Mouse (Mus musculus) embryo, embryonic 11.5 days (tissue): ENCODE measurements around the gene Adipor2.

Experiments
- DNase-seq: peaks from one replicate; pipeline ENCODE4 v3.0.0-alpha.2; 2012; ENCODE audit warnings: low read depth, low spot score

Gene Adipor2

GRCm38 (mm10) chr6:119420357-119420756 is 2.9 kb upstream of the Adipor2 start:
- no peak for DNase-seq

DNA sequence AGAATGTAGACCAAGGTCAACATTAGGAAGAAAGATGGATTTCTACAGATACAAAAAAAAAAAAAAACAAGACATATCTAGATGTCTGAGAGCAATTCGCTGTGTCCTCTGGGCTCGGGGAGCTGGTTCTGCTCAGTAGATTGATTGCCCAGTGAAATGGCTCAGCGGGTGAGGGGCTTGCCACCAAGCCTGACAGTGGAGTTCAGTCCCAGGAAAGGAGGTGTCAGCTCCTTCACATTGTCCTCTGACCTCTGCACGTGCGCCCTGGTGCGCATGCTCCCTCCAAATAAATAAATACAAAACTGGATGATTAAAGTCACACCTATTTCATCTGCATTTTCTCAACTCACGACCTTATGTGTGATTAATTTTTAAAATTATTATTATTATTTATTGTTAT is 1.9 kb upstream of the Adipor2 start:
- DNase-seq: no peak

DNA sequence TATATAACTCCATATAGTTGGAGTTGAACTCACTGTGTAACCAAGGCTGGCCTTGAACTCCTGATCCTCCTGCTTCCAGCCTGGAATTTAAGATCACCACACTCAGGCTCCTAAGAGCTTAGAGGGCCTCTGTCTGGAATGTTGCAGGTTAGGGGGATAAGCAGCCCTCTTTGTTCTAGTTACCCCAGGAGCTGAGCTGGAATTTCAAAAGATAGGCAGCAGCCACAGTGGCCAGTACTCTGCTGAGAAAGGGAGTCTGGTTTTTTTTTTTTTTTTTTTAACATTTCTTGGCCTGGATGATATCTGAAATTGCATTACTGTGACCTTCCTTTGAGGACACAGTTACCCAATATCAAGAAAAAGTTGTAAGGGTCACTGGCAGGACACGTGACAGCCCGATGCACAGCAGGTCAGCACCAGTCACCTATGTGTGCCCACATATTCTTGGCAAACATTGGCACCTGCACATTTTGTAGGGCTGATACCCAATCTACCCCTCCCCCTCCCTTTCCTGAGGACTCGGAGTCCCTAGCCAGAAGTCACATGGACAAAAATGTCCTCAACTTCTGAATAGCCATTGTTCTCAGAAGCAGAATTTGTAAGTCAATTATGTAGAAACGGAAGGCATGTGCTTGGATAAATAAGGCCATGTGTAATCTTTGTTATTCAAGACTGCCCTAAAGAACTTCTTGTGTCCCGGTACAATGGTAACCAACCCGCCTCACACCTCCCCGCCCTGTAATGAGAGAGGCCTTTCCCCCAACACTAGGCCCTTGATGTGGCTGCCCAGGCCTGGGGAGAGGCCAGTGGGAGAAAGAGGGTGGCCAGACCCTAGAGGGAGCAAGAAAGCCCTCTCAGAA is 1.1 kb upstream of the Adipor2 start:
- DNase-seq: no peak

DNA sequence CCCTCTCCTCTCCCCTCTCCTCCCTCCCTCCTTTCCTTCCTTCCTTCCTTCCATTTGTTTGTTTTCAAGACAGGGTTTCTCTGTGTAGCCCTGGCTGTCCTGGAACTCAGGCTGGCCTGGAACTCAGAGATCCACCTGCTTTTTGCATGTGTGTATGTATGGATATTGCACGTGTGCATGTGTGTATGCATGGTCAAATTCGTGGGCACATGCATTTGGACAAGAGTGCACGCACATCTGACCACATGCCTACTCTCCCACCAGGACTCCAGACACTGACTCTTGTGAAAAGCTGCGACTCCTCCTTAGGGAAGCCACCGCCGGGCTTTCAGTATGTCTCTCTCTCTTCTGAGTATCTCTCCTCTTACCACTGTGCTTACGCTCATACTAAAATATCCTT is 317 bp upstream of the Adipor2 start:
- no peak for DNase-seq

DNA sequence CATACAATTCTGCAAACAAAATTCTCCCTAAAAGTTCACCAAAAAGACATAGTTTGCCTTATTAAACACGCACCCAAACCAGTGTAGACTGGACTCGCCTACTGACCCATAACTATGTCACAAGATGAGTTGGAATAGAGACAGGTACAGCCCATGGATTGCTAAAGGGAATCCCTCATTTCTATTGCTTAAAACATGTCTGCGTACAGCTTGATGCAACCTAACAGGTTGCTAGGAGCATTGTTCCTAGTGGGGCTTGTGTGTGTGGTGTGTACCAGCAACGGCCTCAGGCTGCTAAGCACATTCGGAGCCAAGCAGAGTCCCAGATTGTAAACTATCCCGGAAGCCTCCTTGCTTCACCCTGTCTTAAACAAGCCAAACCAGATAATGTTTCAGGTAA is 861 bp downstream of the Adipor2 start:
- DNase-seq: no peak

DNA sequence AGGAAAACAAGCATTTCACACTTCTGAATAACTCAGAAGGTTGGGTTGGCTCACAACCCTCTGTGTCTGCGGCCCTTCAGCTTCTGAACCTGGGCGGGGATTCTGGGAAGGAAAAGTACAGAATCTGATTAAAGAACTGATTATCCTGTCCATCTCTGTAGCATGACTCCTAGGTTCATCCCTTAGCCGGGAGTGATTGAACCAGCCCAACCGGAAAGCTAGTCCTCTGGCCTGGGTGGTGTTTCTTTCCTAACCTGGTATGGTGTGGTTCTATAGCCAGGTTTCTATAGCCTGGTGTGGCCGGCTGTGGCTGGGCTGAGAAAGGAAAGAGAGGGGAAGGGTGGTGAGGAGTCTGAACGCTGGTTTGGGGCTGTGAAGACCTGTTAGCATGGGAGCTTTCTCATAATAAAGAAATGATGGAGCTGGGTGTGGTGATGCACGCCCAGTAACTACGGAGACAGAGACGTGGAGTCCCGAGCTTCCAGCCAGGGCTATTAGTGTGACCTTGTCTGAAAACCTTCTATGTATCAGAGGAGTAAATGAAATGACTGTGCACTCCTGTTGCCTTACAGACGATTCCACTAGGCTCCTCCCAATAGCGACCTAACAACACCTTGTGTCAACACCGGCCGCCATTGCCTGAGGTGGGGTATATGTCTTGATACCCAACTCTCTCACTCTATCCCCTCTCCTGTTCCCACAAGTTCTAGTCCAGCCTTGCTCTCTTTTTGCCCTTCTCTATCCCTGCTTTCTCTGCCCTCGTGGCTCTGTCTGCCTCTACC is 3.1 kb downstream of the Adipor2 start:
- DNase-seq: no peak

DNA sequence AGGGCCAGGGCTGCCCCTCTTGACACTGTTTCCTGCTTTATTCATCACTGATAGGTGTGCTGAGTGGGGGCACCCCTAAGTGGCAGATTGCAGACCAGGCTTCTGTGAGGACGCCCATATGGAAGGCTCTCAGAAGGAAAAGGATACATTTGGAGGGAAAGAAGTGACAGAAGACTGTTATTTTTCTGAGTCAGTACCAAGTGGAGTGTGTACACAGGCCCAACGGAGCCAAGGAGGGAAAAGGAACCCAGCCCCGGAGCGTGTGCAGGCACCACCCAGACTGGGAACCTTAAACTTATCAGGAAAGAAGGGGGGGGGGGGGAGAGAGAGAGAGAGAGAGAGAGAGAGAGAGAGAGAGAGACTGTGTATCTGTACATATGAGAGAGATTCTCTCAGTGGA is 4.9 kb downstream of the Adipor2 start:
- DNase-seq: no peak

DNA sequence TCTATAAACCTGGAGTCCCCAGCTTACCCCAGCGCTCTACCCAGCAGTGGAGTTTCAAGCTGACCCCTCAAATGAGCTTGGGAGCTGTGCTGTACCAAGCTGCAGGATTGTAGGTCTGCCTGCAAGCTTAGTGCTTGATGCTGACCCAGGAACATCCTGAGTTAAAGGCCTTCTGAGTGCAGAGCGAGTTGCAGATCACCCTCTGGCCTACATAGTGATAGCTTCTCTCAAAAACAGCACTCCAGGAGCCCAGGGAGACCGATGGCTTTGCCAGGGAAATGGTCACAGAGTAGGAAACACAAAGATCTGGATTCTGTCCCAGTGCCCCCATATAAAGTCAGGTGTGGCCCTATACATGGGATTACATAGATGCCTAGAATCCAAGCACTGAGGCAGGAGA is 6.0 kb downstream of the Adipor2 start:
- no peak for DNase-seq

DNA sequence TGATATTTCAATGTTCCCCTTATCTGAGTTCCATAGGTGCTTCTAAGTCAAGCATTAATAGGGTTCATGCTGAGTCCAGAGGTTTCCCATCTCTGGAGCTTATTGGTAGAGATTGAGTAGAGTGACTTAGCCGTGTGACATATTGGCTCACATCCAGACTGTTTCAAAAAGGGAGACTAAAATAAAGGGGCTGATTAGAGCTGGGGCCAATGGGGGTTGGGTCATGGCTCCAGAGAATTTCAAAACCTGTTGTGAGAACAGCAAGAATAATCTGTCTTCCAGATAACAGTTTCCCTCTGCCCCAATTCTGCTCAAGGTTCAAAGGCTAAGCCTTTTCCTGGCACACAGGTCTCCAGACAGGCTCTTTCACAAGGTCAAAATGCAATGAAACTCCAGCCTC is 7.7 kb downstream of the Adipor2 start:
- DNase-seq: no peak

- DNase-seq: no peak
These were observed 8.9 kb downstream of the Adipor2 start for GRCm38 (mm10) chr6:119408582-119408981.

DNA sequence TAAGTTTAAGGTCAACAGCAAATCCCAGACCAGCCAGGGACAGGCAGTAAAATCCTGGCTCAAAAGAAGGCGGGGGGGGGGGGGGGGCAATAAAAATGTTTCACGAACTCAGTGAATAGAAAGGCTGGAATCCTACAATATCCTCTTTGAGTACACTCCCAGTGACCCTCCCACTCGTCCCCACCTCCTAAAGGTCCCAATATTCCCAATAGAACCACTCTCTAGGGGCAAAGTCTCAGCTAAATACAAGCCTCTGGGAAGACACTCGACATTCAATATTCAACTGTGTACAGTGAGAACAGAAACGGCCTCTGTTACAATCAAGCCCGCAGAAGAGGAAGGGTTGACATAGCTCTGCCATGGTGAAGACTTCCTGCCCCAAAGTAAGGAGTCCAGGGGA is 9.7 kb downstream of the Adipor2 start:
- DNase-seq: no peak

- DNase-seq: no peak
These were observed 11.0 kb downstream of the Adipor2 start for GRCm38 (mm10) chr6:119406528-119406927.

DNA sequence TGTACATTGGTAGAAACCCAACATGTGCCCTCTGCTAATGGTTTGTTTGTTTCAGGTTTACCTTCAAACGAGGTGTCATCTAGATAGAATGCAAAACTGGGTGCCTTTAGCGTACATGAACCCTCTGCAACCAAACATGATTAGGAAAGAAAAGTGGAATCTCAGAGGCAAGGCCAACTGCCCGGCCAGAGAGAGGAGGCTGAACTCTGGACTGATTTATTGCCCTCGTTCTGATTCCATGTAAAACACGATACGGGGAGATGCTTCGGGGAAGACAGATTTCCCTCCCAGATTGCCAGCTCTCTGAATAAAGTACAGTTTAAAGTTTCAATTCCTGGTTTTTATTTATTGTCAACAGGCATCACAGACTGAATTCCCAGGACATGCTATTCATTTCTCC is 12.2 kb downstream of the Adipor2 start:
- no peak for DNase-seq

DNA sequence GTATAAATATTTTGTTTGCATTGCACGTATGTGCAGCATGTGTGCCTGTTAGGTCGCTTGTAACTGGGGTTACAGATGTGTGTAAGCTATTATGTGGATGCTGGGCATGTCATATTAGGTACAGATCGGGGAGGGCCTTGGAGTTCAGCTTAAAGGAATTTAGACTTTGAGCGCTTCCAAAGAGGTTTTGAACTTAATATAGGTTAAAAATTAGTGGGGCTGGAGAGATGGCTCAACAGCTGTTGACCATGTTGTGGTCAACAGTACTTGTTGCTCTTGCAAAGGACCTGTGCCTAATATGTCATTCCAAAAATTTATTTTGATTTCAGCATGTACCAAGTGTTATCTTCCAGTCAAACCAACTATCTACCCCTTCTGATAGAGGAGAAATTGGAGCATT is 12.7 kb downstream of the Adipor2 start:
- no peak for DNase-seq

DNA sequence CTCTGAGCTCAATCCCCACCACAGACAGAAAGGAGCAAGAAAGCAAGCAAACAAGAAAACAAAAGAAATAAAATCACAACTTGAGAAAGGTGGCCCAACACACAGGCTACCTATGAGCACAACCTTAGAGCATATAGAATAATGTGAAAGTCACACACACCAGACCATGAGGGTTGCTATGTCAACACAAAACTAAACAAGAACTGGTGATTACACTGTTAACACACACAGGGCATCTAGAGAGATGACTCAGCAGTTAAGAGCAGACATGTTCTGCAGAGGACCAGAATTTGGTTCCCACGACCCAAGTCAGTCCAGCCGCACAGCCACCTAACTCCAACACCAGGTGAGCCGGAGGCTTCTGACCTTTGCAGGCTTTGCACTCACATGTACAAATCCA is 14.5 kb downstream of the Adipor2 start:
- DNase-seq: no peak

DNA sequence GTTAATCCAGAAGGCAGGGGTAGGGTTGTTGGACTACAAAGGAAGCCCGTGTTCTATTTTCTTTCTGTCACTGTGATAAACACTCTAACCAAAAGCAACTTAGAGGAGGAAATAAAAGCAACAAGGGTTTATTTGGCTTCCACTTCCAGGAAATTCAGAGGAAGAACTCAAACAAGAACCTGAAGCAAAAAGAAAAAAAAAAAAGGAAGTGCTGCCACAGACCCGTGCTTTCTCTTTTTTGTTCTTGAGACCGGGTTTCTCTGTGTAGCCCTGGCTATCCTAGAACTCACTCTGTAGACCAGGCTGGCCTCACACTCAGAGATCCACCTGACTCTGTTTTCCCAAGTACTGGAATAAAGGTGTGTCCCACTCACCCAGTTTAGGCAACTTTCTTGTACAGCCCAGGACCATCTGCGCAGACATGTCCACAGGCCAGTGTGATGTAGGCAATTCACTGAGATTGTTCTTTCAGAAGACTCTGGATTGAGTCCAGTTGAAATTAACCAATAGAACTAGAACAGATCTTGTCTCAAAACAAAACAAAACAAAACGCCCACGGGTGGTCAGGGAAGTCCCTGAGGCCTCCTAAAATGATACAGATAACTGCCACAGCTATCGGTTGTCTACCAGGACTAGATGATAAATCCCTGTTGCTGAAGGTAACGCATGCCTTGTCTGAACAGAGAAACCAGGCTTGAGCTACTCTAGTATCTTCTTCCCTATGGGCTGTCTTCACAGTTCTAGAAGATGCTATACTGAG is 15.8 kb downstream of the Adipor2 start:
- DNase-seq: no peak

GRCm38 (mm10) chr6:119400649-119401048 is 16.9 kb downstream of the Adipor2 start:
- DNase-seq: no peak

DNA sequence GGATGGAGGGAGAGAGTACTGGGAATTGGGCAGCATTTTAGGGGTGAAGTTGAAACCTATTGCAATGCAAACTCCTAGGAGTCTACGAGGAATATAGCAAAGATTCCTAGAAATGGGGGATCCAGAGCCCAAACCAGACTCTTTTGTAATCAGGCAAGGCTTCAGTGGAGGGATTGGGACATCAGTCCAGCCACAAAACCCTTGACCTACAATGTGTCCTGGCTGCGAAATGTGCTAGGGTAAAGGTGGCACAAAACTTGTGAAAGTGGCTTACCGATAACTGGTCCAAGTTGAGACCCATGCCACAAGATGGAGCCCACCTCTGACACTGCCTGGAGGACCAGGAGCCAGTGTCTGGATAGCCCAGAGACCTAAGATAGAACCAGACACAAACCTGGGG is 18.1 kb downstream of the Adipor2 start:
- no peak for DNase-seq

DNA sequence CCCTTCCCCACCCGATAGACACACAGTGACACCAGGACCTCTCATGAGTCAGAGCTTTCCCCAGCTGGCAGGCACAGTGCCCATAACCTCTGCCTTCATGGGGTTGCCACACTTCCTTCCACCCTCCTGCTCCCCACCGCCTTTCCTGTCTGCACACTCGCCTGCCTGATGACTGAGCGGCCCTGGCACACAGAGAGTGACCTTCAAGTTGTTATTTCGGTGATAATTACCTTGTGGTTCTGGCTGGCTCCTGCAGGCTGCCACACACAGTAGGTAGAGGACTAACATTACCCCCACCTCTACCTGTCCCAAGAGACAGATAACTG is 21.2 kb downstream of the Adipor2 start:
- DNase-seq: no peak

DNA sequence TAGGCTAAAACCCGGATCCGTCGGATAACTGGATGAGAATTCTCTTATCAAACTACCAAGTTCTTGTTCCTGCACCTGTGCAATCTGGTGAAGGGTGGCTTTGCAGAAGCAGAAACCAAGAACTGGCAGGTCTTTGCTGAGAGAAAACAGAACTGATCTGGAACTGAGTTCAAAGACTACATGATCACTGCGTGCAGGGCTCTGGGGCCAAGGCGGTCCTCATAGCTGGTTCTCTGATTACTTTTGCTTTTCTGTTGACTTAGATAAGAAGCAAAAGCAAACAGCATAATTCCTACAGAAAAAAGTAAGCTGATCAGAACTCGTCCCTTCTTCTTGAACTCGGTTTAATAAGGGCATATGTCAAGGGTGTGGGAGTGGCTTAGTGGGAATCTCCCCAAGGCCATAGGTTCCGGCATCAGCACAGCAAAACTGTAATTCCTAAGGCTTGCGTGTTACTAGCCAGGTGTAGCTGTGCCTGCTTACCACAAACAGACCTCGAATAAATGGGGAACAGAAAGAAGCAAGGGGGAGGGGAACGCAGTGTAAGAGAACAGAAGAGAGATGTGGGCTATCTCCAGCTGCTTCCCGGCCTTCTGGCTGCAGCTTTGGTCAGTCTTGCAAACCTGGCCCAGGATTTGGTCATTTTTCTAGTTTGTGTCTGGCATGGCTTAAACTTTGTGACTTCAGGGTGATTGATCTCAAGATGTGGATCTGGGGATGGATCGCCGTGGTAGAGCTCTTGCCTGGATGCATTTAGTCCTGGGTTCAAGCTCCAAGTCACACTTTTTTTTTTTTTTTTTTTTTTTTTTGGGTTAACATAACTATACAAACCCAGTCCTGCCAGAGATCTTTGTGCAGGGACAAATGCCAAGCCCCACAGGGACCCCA is 21.8 kb downstream of the Adipor2 start:
- DNase-seq: no peak

GRCm38 (mm10) chr6:119392836-119393235 is 24.7 kb downstream of the Adipor2 start:
- no peak for DNase-seq
